Mouse (Mus musculus): ENCODE data around the gene 4933407L21Rik. TPM values are rescaled to one million over a fixed set of nuclear protein-coding genes. Genes with fewer than 3 reads are reported as not detected.

Gene 4933407L21Rik
- total RNA-seq, 1 experiment: 0.09 TPM

DNA sequence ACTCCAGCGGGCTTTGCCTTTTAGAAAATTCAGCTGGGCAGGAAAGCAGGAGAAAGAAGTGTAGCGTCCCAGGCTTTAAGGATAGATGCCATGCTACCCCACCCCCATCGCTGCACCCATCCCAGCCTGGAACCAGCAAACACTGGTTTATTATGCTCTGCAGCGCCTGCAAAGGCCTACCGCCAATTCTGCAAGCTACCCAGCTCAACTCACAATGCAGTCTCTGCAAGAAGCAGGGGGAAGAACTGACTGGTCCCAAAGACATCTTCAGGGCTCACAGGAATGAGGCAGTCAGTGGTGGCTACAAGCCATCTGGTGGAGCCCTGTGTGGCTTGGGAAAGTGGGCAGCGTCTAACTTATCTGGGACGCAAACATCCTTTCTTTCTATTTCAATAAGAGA, 6.6 kb upstream of the 4933407L21Rik start:
- in situ Hi-C loops (cut with MboI; ENCODE audit: low sequenced_read_pairs in 2 of 2, unreplicated experiment in 2 of 2): no loop called here
- H3K4me3 ChIP-seq (ENCODE audit: insufficient read depth in 1 of 2, low read depth in 1 of 2, low read length in 2 of 2, poor library complexity in 1 of 2, severe bottlenecking in 1 of 2): no peak overlapping the region
- no peak overlapping the region for H3K27ac ChIP-seq (ENCODE audit: insufficient read depth, low read depth, low read length, poor library complexity, severe bottlenecking)
- TF ChIP-seq MAFK (IDR thresholded peaks at IDR 0.05; ENCODE audit: insufficient read depth, low read depth, low read length) (no peak), CHD2 (IDR thresholded peaks at IDR 0.05; ENCODE audit: low read depth, low read length) (no peak), HCFC1 (IDR thresholded peaks at IDR 0.05; ENCODE audit: borderline replicate concordance, insufficient read depth, low read length) (no peak), ZC3H11A (IDR thresholded peaks at IDR 0.05; ENCODE audit: borderline replicate concordance, low read depth, low read length) (no peak), ZNF384 (IDR thresholded peaks at IDR 0.05; ENCODE audit: low read depth, low read length) (no peak)
- H3K9ac ChIP-seq (ENCODE audit: insufficient read depth, low read depth, low read length, poor library complexity, severe bottlenecking): no peak overlapping the region
- DNase-seq (ENCODE audit: low read depth, low spot score): no peak
- no peaks in the 10 kb centered on the region for H3K9me3 ChIP-seq (ENCODE audit: control insufficient read depth, insufficient read depth, low read depth, low read length)
- H3K4me1 ChIP-seq (ENCODE audit: control insufficient read depth in 2 of 2, insufficient read depth in 2 of 2, low read length in 2 of 2, poor library complexity in 1 of 2): no peaks in the 10 kb centered on the region
- H3K36me3 ChIP-seq (ENCODE audit: control insufficient read depth, insufficient read depth, low read length, poor library complexity, severe bottlenecking): no peaks in the 10 kb centered on the region

DNA sequence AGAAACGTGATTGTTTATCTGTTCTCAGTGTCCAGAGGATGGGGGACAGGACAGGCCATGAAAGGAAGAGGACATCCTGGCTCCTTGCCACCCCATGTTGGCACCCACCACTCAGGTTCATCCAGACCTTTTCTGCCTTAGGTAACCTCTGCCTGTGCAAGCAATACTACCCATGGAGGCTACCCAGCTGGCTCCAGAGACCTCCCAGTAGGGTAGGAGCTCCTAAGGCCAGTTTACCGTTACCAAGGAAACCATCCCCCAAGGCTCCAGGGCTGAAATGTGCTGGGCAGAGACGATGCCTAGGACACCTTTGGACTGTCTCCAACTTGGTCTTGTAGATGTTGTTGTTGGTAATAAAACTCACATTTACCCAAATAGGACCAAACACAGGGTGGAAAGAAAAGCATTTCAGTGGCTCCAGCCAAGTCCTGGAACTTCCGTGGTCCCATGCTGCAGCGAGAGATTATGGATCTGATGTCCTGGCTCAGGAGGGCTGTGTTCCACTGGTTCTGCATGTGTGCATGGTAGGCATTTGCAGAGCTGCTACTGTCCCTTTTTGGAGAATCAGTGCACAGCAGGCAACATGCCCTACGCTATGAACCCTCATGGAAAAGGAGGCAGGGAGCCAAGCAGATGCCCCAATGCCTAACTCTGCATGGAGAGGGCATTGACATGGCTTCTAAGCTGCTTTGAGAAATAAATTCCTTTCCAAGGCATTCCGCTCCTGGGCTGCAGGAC, 6.0 kb upstream of the 4933407L21Rik start:
- Histone ChIP-seq H3K36me3 (ENCODE audit: control insufficient read depth, insufficient read depth, low read length, poor library complexity, severe bottlenecking) (no peaks in the 10 kb centered on the region), H3K27ac (ENCODE audit: insufficient read depth, low read depth, low read length, poor library complexity, severe bottlenecking) (no peak overlapping the region), H3K4me1 (ENCODE audit: control insufficient read depth in 2 of 2, insufficient read depth in 2 of 2, low read length in 2 of 2, poor library complexity in 1 of 2) (no peaks in the 10 kb centered on the region), H3K9ac (ENCODE audit: insufficient read depth, low read depth, low read length, poor library complexity, severe bottlenecking) (no peak overlapping the region), H3K4me3 (ENCODE audit: insufficient read depth in 1 of 2, low read depth in 1 of 2, low read length in 2 of 2, poor library complexity in 1 of 2, severe bottlenecking in 1 of 2) (no peak overlapping the region), H3K9me3 (ENCODE audit: control insufficient read depth, insufficient read depth, low read depth, low read length) (no peaks in the 10 kb centered on the region)
- TF ChIP-seq CHD2 (IDR thresholded peaks at IDR 0.05; ENCODE audit: low read depth, low read length) (no peak), HCFC1 (IDR thresholded peaks at IDR 0.05; ENCODE audit: borderline replicate concordance, insufficient read depth, low read length) (no peak), ZNF384 (IDR thresholded peaks at IDR 0.05; ENCODE audit: low read depth, low read length) (no peak), ZC3H11A (IDR thresholded peaks at IDR 0.05; ENCODE audit: borderline replicate concordance, low read depth, low read length) (no peak), MAFK (IDR thresholded peaks at IDR 0.05; ENCODE audit: insufficient read depth, low read depth, low read length) (no peak)
- in situ Hi-C loops (cut with MboI; ENCODE audit: low sequenced_read_pairs in 2 of 2, unreplicated experiment in 2 of 2): no loop called here
- DNase-seq (ENCODE audit: low read depth, low spot score): no peak

DNA sequence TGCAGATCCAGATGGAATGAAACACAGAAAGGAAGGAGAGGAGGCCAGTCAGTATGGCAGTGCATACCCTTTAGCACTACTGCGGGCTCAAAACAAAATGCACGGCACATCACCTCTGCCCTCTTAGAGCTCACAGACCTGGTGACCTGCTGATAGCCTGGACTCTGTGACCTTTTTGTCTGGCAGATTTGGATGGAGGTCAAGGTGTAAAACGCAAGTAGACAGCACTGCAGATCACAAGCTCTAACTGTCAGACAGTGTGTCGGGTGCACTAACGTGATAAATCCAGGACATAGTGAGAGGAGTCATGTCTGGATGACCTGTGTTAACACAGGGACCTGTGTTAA, 5.4 kb upstream of the 4933407L21Rik start:
- Histone ChIP-seq H3K36me3 (ENCODE audit: control insufficient read depth, insufficient read depth, low read length, poor library complexity, severe bottlenecking) (no peaks in the 10 kb centered on the region), H3K9me3 (ENCODE audit: control insufficient read depth, insufficient read depth, low read depth, low read length) (no peaks in the 10 kb centered on the region), H3K4me1 (ENCODE audit: control insufficient read depth in 2 of 2, insufficient read depth in 2 of 2, low read length in 2 of 2, poor library complexity in 1 of 2) (no peaks in the 10 kb centered on the region), H3K4me3 (ENCODE audit: insufficient read depth in 1 of 2, low read depth in 1 of 2, low read length in 2 of 2, poor library complexity in 1 of 2, severe bottlenecking in 1 of 2) (no peak overlapping the region), H3K9ac (ENCODE audit: insufficient read depth, low read depth, low read length, poor library complexity, severe bottlenecking) (no peak overlapping the region), H3K27ac (ENCODE audit: insufficient read depth, low read depth, low read length, poor library complexity, severe bottlenecking) (no peak overlapping the region)
- in situ Hi-C loops (cut with MboI; ENCODE audit: low sequenced_read_pairs in 2 of 2, unreplicated experiment in 2 of 2): no loop called here
- no peak for DNase-seq (ENCODE audit: low read depth, low spot score)
- TF ChIP-seq MAFK (IDR thresholded peaks at IDR 0.05; ENCODE audit: insufficient read depth, low read depth, low read length): no peak
- no peak for TF ChIP-seq ZNF384 (IDR thresholded peaks at IDR 0.05; ENCODE audit: low read depth, low read length)
- no peak for TF ChIP-seq CHD2 (IDR thresholded peaks at IDR 0.05; ENCODE audit: low read depth, low read length)
- no peak for TF ChIP-seq HCFC1 (IDR thresholded peaks at IDR 0.05; ENCODE audit: borderline replicate concordance, insufficient read depth, low read length)
- TF ChIP-seq ZC3H11A (IDR thresholded peaks at IDR 0.05; ENCODE audit: borderline replicate concordance, low read depth, low read length): no peak

DNA sequence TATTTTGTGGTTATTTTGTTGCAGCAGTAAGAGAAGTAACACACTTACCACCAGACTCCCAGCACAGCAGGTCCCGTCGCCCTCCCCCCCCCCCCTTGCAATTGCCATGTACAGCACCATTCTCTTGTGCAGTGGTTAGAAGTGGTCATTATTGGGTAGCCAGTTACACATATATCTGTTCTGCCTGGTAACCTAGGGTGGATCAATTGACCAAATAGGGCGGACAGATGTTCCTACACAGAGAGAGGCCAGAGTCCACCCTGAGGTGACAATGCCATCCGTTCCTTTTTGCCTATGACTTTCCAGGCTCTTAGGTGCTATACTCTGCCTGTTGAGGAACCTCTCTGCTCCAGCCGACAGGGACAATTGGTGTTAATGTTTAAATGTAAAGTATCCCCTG, 3.1 kb upstream of the 4933407L21Rik start:
- no peaks in the 10 kb centered on the region for H3K36me3 ChIP-seq (ENCODE audit: control insufficient read depth, insufficient read depth, low read length, poor library complexity, severe bottlenecking)
- no peaks in the 10 kb centered on the region for H3K9me3 ChIP-seq (ENCODE audit: control insufficient read depth, insufficient read depth, low read depth, low read length)
- TF ChIP-seq ZNF384 (IDR thresholded peaks at IDR 0.05; ENCODE audit: low read depth, low read length) (no peak), HCFC1 (IDR thresholded peaks at IDR 0.05; ENCODE audit: borderline replicate concordance, insufficient read depth, low read length) (no peak), MAFK (IDR thresholded peaks at IDR 0.05; ENCODE audit: insufficient read depth, low read depth, low read length) (no peak), CHD2 (IDR thresholded peaks at IDR 0.05; ENCODE audit: low read depth, low read length) (no peak), ZC3H11A (IDR thresholded peaks at IDR 0.05; ENCODE audit: borderline replicate concordance, low read depth, low read length) (no peak)
- H3K9ac ChIP-seq (ENCODE audit: insufficient read depth, low read depth, low read length, poor library complexity, severe bottlenecking): no peak overlapping the region
- no peak overlapping the region for H3K4me3 ChIP-seq (ENCODE audit: insufficient read depth in 1 of 2, low read depth in 1 of 2, low read length in 2 of 2, poor library complexity in 1 of 2, severe bottlenecking in 1 of 2)
- no peak overlapping the region for H3K27ac ChIP-seq (ENCODE audit: insufficient read depth, low read depth, low read length, poor library complexity, severe bottlenecking)
- DNase-seq (ENCODE audit: low read depth, low spot score): no peak
- no peaks in the 10 kb centered on the region for H3K4me1 ChIP-seq (ENCODE audit: control insufficient read depth in 2 of 2, insufficient read depth in 2 of 2, low read length in 2 of 2, poor library complexity in 1 of 2)
- in situ Hi-C loops (cut with MboI; ENCODE audit: low sequenced_read_pairs in 2 of 2, unreplicated experiment in 2 of 2): no loop called here
